Mouse (Mus musculus) liver, postnatal 0 days (tissue): ENCODE measurements around the gene Myom1. TPM values are rescaled to one million over a fixed set of nuclear protein-coding genes. Genes with fewer than 3 reads are reported as not detected.
A peak's percentile ranks its signal among the peaks of the same experiment; 100 is the strongest.

Experiments
- ATAC-seq: fragments of 200-750 bp; cut with Nextera tagmentation; 2 replicates; pipeline ENCODE4 v1.8.0; 2017; ENCODE audit warnings: mild to moderate bottlenecking, moderate library complexity
- DNase-seq: peaks from one replicate; pipeline ENCODE4 v3.0.0-alpha.2; 2016
- H3K27ac ChIP-seq: fragments of 300-500 bp; sonication (generic); 2 replicates; pipeline ENCODE4 v1.5.1; 2014; ENCODE audit warnings: antibody characterized with exemption, moderate library complexity, mild to moderate bottlenecking, low read depth
- H3K27me3 ChIP-seq: fragments of 300-500 bp; sonication (generic); 2 replicates; pipeline ENCODE4 v1.6.1; 2014; ENCODE audit warnings: low read length, control low read depth, mixed read lengths; ENCODE audit not compliant: insufficient read depth
- H3K36me3 ChIP-seq: fragments of 300-500 bp; sonication (generic); replicated peaks from 2 replicates; pipeline ENCODE4 v1.6.1; 2014; ENCODE audit warnings: mild to moderate bottlenecking, control low read depth, low read length, moderate library complexity, mixed read lengths; ENCODE audit not compliant: insufficient read depth
- H3K4me1 ChIP-seq: fragments of 300-500 bp; sonication (generic); 2 replicates; pipeline ENCODE4 v1.6.1; 2014; ENCODE audit warnings: antibody characterized with exemption, mild to moderate bottlenecking, control low read depth; ENCODE audit not compliant: insufficient read depth
- H3K4me2 ChIP-seq: fragments of 300-500 bp; sonication (generic); 2 replicates; pipeline ENCODE4 v1.6.1; 2014; ENCODE audit warnings: low read depth, mild to moderate bottlenecking, low read length, moderate library complexity, mixed read lengths
- H3K4me3 ChIP-seq: fragments of 300-500 bp; sonication (generic); 2 replicates; pipeline ENCODE4 v1.5.1; 2014; ENCODE audit warnings: low read depth, low read length
- H3K9ac ChIP-seq: fragments of 300-500 bp; sonication (generic); replicated peaks from 2 replicates; pipeline ENCODE4 v1.6.1; 2014; ENCODE audit warnings: mild to moderate bottlenecking, moderate library complexity
- H3K9me3 ChIP-seq: fragments of 300-500 bp; sonication (generic); 2 replicates; pipeline ENCODE4 v1.6.1; 2016; ENCODE audit warnings: mild to moderate bottlenecking, control low read depth, low read length, mixed read lengths
- CTCF ChIP-seq: sonication (generic); IDR thresholded peaks from 2 replicates; pipeline ENCODE4 v1.5.1; 2016; ENCODE audit warnings: antibody characterized with exemption, low read depth
- EP300 ChIP-seq: IDR thresholded peaks from 2 replicates; pipeline ENCODE4 v1.6.1; 2016; ENCODE audit warnings: antibody characterized with exemption, low read depth, mild to moderate bottlenecking
- WGBS: fragments of 180-500 bp; shearing (Covaris S2); extraction: QIAGEN DNeasy Blood & Tissue Kit; methylation state at CpG from one replicate; pipeline ENCODE4 v1.1.7; 2014; ENCODE audit not compliant: insufficient replicate concordance; 5-methylcytosine and 5-hydroxymethylcytosine counted together
- polyA plus RNA-seq: library from polyadenylated mRNA; unstranded; fragments of >200 nt; fragmentation: Nextera tagmentation; extraction: Ambion mirVana; gene quantifications from 2 replicates; pipeline ENCODE4 v1.2.1, GENCODE M21; 2015

Myom1 gene
- polyA plus RNA-seq, 1 experiment from 2014 or later = 2.1 TPM

- Histone ChIP-seq H3K36me3 (no peaks in the 10 kb centered on the region), H3K27me3 (no peaks in the 10 kb centered on the region), H3K4me2 (no peak overlapping the region), H3K9ac (0 out of 2 replicates have a peak overlapping the region, but pooled peaks have one; percentile 22), H3K4me1 (peaks cover 23% of the 10 kb centered on the region), H3K27ac (peak overlapping the region; percentile 97), H3K4me3 (no peak overlapping the region), H3K9me3 (no peaks in the 10 kb centered on the region)
- WGBS = 37% methylated on average over 9 of the region's 9 CpGs
- DNase-seq (peak; percentile 49), ATAC-seq (peak; percentile 77)
- TF ChIP-seq EP300 (peak; percentile 96), CTCF (no peak)
Measured at GRCm38 (mm10) chr17:71088991-71089434, 86.6 kb downstream of the Myom1 start.

GRCm38 (mm10) chr17:71089781-71090480 lies 87.5 kb downstream of the Myom1 start:
- no peak; the same call in 1 of the 2 replicates for TF ChIP-seq EP300
- no peak for TF ChIP-seq CTCF
- H3K27ac ChIP-seq = peak overlapping the region; percentile 97
- H3K4me3 ChIP-seq = no peak overlapping the region
- H3K27me3 ChIP-seq = no peaks in the 10 kb centered on the region
- DNase-seq (peak; percentile 67), ATAC-seq (peak; percentile 63)
- H3K9ac ChIP-seq = peak overlapping the region; percentile 55
- no peaks in the 10 kb centered on the region for H3K9me3 ChIP-seq
- no peaks in the 10 kb centered on the region for H3K36me3 ChIP-seq
- no peak overlapping the region for H3K4me2 ChIP-seq
- peaks cover 30% of the 10 kb centered on the region for H3K4me1 ChIP-seq
- 71% methylated on average over 11 of the region's 11 CpGs for WGBS

- H3K27me3 ChIP-seq = no peaks in the 10 kb centered on the region
- H3K4me3 ChIP-seq = no peak overlapping the region
- H3K36me3 ChIP-seq = no peaks in the 10 kb centered on the region
- ATAC-seq = no peak
- TF ChIP-seq CTCF (no peak), EP300 (no peak)
- H3K27ac ChIP-seq = peak overlapping the region; percentile 97
- peaks cover 39% of the 10 kb centered on the region for H3K4me1 ChIP-seq
- H3K9me3 ChIP-seq = no peaks in the 10 kb centered on the region
- no peak for DNase-seq
- H3K4me2 ChIP-seq = no peak overlapping the region
- WGBS = 62% methylated on average over 4 of the region's 4 CpGs
- H3K9ac ChIP-seq = no peak overlapping the region
Measured at GRCm38 (mm10) chr17:71091024-71091423, 88.6 kb downstream of the Myom1 start.

- DNase-seq (no peak), ATAC-seq (no peak)
- H3K4me2 ChIP-seq = no peak overlapping the region
- H3K9me3 ChIP-seq = no peaks in the 10 kb centered on the region
- no peak overlapping the region for H3K9ac ChIP-seq
- no peak overlapping the region for H3K27ac ChIP-seq
- peaks cover 40% of the 10 kb centered on the region for H3K4me1 ChIP-seq
- no peaks in the 10 kb centered on the region for H3K36me3 ChIP-seq
- 80% methylated on average over 4 of the region's 4 CpGs for WGBS
- no peak for TF ChIP-seq EP300
- TF ChIP-seq CTCF = no peak
- H3K4me3 ChIP-seq = no peak overlapping the region
- no peaks in the 10 kb centered on the region for H3K27me3 ChIP-seq
Measured at GRCm38 (mm10) chr17:71092341-71092740, 89.9 kb downstream of the Myom1 start.

- peak; percentile 70 for ATAC-seq
Measured at GRCm38 (mm10) chr17:71093793-71094192, 91.4 kb downstream of the Myom1 start.

GRCm38 (mm10) chr17:71094438-71094837 lies 92.0 kb downstream of the Myom1 start:
- H3K27ac ChIP-seq = peak overlapping the region; percentile 84
- H3K36me3 ChIP-seq = no peaks in the 10 kb centered on the region
- DNase-seq (no peak), ATAC-seq (no peak)
- no peak overlapping the region for H3K4me2 ChIP-seq
- H3K9ac ChIP-seq = no peak overlapping the region
- no peaks in the 10 kb centered on the region for H3K9me3 ChIP-seq
- no peaks in the 10 kb centered on the region for H3K27me3 ChIP-seq
- H3K4me3 ChIP-seq = no peak overlapping the region
- H3K4me1 ChIP-seq = peaks cover 30% of the 10 kb centered on the region
- no peak for TF ChIP-seq EP300
- TF ChIP-seq CTCF = no peak
- WGBS = 83% methylated on average over 3 of the region's 3 CpGs

More at GRCm38 (mm10) chr17:71093793-71094192, 91.4 kb downstream of the Myom1 start:
- H3K9ac ChIP-seq = no peak overlapping the region
- no peaks in the 10 kb centered on the region for H3K27me3 ChIP-seq
- H3K9me3 ChIP-seq = no peaks in the 10 kb centered on the region
- H3K4me2 ChIP-seq = no peak overlapping the region
- H3K36me3 ChIP-seq = no peaks in the 10 kb centered on the region
- peaks cover 31% of the 10 kb centered on the region for H3K4me1 ChIP-seq
- peak overlapping the region; percentile 84 for H3K27ac ChIP-seq
- no peak overlapping the region for H3K4me3 ChIP-seq
- peak; percentile 62 for DNase-seq
- TF ChIP-seq EP300 = peak; percentile 80
- TF ChIP-seq CTCF = no peak
- 49% methylated on average over 5 of the region's 5 CpGs for WGBS
